Mouse (Mus musculus): Measurements from ENCODE around the gene Smchd1.

- TF ChIP-seq CTCF (IDR thresholded peaks at IDR 0.05; ENCODE audit: extremely low read depth, insufficient read length, insufficient replicate concordance, low read depth, low read length): no peak
- TF ChIP-seq POLR2A (IDR thresholded peaks at IDR 0.05; ENCODE audit: low read depth, low read length): no peak
Observed at GRCm38 (mm10) chr17:71484711-71485110, 9.6 kb upstream of the Smchd1 start.
